Mouse (Mus musculus): ENCODE results near the gene Unc5cl.

DNA sequence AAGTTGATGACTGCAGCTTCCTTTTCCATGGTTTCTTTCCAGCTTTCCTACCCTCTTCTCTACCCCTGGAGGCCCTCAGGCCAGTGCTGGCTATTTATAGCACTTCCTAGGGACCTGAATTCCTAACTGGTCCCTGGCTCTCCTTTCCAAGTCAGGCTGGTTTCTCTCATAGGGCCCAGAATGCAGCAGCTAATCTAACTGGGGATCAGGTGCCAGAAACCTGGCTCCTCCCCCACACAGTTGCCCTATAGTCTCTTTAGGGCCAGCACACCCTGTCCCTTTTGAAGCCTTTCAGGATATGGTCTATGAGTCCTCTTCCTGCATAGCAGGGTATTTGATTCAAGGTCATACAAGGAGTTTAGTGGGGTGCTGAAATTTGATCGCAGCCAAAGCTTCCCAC is 18.2 kb upstream of the Unc5cl start:
- no peak for TF ChIP-seq CTCF (IDR thresholded peaks at IDR 0.05; ENCODE audit: extremely low read depth, insufficient read depth, insufficient read length, insufficient replicate concordance)
- no peak for TF ChIP-seq POLR2A (IDR thresholded peaks at IDR 0.05; ENCODE audit: low read depth, low read length)
